Mouse (Mus musculus): ENCODE measurements around the gene Ceacam9.
"Not testable (repeated sequence)": the region's sequence is repeated elsewhere in the genome, so short reads cannot be mapped to it uniquely, and the experiment has no call there.

- TF ChIP-seq CTCF (IDR thresholded peaks at IDR 0.05; ENCODE audit: control insufficient read depth, insufficient read depth, low read length); POLR2A (IDR thresholded peaks at IDR 0.05; ENCODE audit: borderline replicate concordance, control insufficient read depth, low read depth, low read length): not testable (repeated sequence)
Observed at GRCm38 (mm10) chr7:16722490-16722889, 761 bp downstream of the Ceacam9 start.
